Mouse (Mus musculus): ENCODE results near the gene Tuba1c. TPM values are rescaled to one million over a fixed set of nuclear protein-coding genes. Genes with fewer than 3 reads are reported as not detected.
A peak's percentile ranks its signal among the peaks of the same experiment; 100 is the strongest.

Gene Tuba1c
- 135 and 139 TPM in 2 replicates for polyA plus RNA-seq (2016; fragmentation: Nextera tagmentation; extraction: Ambion mirVana)

- Histone ChIP-seq H3K27me3 (replicated peaks) (no peaks in the 10 kb centered on the region), H3K27ac (ENCODE audit: poor library complexity, severe bottlenecking) (peak within 1 kb of the TSS; percentile 94), H3K4me3 (peak within 1 kb of the TSS; percentile 75), H3K9ac (peak within 1 kb of the TSS; percentile 79), H3K4me2 (peak within 1 kb of the TSS; percentile 89), H3K4me1 (replicated peaks) (peaks cover 35% of the 10 kb centered on the region), H3K9me3 (replicated peaks) (no peaks in the 10 kb centered on the region; the same call in 1 of the 2 replicates), H3K36me3 (peaks cover 5% of the 10 kb centered on the region)
- under 1% methylated on average over 51 of the region's 52 CpGs for WGBS
- peak; percentile 94 for ATAC-seq (ENCODE audit: insufficient number of reproducible peaks, low FRiP score)
Observed at GRCm38 (mm10) chr15:99029619-99030584, at the start of gene Tuba1c. Gene Tuba1c (plus strand): TSS chr15:99029891.

GRCm38 (mm10) chr15:98980012-98980614, 49.6 kb upstream of the Tuba1c start:
- H3K9ac ChIP-seq = no peak overlapping the region
- H3K27me3 ChIP-seq (replicated peaks) = no peaks in the 10 kb centered on the region
- H3K36me3 ChIP-seq = no peaks in the 10 kb centered on the region
- 63% methylated on average over 7 of the region's 7 CpGs for WGBS
- no peak overlapping the region for H3K27ac ChIP-seq (ENCODE audit: poor library complexity, severe bottlenecking)
- no peak for ATAC-seq (ENCODE audit: insufficient number of reproducible peaks, low FRiP score)
- peaks cover 39% of the 10 kb centered on the region for H3K4me1 ChIP-seq (replicated peaks)
- H3K9me3 ChIP-seq (replicated peaks) = no peaks in the 10 kb centered on the region
- H3K4me3 ChIP-seq = no peak overlapping the region
- H3K4me2 ChIP-seq = no peak overlapping the region

DNA sequence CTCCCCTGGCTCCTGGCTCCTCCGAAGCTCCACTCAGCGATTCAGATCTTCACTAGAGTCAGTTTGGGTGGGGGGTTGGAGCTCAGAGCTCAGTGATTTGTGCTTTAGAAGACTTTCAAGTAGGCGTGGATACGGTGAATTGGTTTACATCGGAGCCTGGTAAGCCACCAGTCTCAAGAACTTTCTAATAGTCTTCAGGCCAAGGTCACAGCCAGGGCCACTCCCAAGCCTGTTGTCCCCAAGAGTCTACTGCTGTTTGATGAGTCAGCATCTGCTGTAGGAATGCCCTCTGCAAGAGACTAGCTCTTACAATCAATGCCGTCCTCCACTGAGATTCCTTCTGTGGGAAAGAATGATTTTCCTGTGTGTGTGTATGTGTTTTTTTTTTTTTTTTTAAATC, 47.6 kb upstream of the Tuba1c start:
- Histone ChIP-seq H3K36me3 (no peaks in the 10 kb centered on the region), H3K4me2 (no peak overlapping the region), H3K27ac (ENCODE audit: poor library complexity, severe bottlenecking) (no peak overlapping the region), H3K9ac (no peak overlapping the region), H3K4me1 (replicated peaks) (peaks cover 44% of the 10 kb centered on the region), H3K27me3 (replicated peaks) (no peaks in the 10 kb centered on the region), H3K9me3 (replicated peaks) (no peaks in the 10 kb centered on the region), H3K4me3 (no peak overlapping the region)
- WGBS = 73% methylated on average over 6 of the region's 6 CpGs
- ATAC-seq (ENCODE audit: insufficient number of reproducible peaks, low FRiP score) = no peak

DNA sequence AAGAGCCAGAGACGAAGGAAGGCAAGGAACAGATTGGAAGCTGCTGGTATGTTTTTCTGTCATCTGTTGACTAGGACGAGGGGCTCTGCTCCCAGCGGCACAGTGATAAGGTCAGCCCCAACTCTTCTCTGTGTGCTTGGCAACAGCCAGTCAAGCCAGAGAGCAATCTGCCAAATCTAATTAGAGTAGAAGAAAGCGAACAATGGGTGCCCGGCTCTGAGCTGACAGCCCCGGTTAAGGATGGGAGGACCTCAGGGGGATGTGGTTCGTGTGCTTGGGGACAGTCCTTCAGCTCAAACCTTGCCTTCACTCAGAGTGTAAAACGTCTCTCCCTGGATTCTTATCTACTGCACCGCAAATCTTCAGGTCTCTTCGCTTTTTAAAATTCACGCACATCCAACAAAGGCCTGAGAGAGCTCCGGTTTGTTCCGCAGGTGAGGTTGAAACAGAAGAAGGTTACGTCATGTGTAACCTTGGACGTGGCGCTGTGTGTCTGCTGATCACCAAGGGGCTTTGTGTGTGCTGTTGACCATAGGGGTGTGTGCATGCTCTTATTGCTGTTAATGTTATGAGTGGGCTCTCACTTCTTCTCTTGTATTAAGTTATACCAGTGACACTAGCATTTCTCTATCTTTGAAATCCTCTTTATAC, 46.1 kb upstream of the Tuba1c start:
- peak overlapping the region; percentile 44 for H3K4me2 ChIP-seq
- ATAC-seq (ENCODE audit: insufficient number of reproducible peaks, low FRiP score) = no peak
- H3K27ac ChIP-seq (ENCODE audit: poor library complexity, severe bottlenecking) = peak overlapping the region; percentile 55
- H3K9ac ChIP-seq = peak overlapping the region; percentile 21; the same call in 1 of the 2 replicates
- H3K27me3 ChIP-seq (replicated peaks) = no peaks in the 10 kb centered on the region
- no peaks in the 10 kb centered on the region for H3K9me3 ChIP-seq (replicated peaks)
- peaks cover 44% of the 10 kb centered on the region for H3K4me1 ChIP-seq (replicated peaks)
- WGBS = 31% methylated on average over 16 of the region's 16 CpGs
- no peaks in the 10 kb centered on the region for H3K36me3 ChIP-seq
- peak overlapping the region; percentile 9; the same call in 1 of the 2 replicates for H3K4me3 ChIP-seq

GRCm38 (mm10) chr15:98984681-98985080, 45.0 kb upstream of the Tuba1c start:
- no peak overlapping the region for H3K4me3 ChIP-seq
- H3K4me2 ChIP-seq = peak overlapping the region; percentile 78
- peak overlapping the region; percentile 82; the same call in 1 of the 2 replicates for H3K9ac ChIP-seq
- 36% methylated on average over 6 of the region's 6 CpGs for whole genome bisulfite sequencing
- no peaks in the 10 kb centered on the region for H3K36me3 ChIP-seq
- no peaks in the 10 kb centered on the region for H3K27me3 ChIP-seq (replicated peaks)
- peaks cover 51% of the 10 kb centered on the region for H3K4me1 ChIP-seq (replicated peaks)
- no peaks in the 10 kb centered on the region for H3K9me3 ChIP-seq (replicated peaks)
- no peak for ATAC-seq (ENCODE audit: insufficient number of reproducible peaks, low FRiP score)
- peak overlapping the region; percentile 98 for H3K27ac ChIP-seq (ENCODE audit: poor library complexity, severe bottlenecking)

DNA sequence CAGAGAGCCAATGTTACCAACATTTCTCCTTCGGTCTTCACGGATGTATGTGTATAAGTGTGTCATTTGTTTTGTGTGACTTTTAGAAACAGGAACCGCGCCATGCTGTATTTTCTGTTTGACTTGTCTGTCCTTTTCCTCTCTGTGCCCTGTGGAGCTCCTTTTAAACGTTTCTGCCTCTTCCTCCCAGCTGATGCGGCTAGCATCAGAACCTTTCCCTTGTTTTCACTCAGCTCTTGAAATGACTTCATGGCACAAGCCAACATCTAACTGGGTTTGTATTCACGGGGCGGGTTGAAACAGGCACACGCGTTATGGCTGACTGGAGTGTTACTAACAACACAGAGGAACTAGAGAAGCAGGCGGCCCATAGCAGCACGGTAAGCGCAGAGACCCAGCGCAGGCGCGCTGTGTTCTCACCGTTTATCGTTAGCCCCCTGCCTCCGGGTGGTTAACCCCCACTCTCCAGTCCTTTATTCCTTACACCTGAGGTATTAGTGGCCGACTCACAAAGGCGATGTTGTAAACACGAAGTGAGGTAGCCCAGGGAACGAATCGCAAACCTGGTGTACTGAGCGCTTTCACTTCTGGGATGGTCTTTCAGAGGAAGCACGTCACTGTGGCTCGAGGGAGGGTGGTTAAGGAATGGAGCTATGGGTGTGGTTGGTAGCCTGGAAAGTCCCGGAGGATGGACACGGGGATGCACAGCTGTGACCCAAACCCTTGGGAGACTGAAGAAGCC, 44.3 kb upstream of the Tuba1c start:
- ATAC-seq (ENCODE audit: insufficient number of reproducible peaks, low FRiP score) = peak; percentile 79
- WGBS = 3% methylated on average over 29 of the region's 29 CpGs
- H3K9ac ChIP-seq = peak overlapping the region; percentile 82
- H3K4me3 ChIP-seq = peak overlapping the region; percentile 59
- no peaks in the 10 kb centered on the region for H3K9me3 ChIP-seq (replicated peaks)
- no peaks in the 10 kb centered on the region for H3K36me3 ChIP-seq
- H3K4me1 ChIP-seq (replicated peaks) = peaks cover 58% of the 10 kb centered on the region
- H3K27ac ChIP-seq (ENCODE audit: poor library complexity, severe bottlenecking) = peak overlapping the region; percentile 98
- H3K27me3 ChIP-seq (replicated peaks) = no peaks in the 10 kb centered on the region
- peak overlapping the region; percentile 78 for H3K4me2 ChIP-seq

DNA sequence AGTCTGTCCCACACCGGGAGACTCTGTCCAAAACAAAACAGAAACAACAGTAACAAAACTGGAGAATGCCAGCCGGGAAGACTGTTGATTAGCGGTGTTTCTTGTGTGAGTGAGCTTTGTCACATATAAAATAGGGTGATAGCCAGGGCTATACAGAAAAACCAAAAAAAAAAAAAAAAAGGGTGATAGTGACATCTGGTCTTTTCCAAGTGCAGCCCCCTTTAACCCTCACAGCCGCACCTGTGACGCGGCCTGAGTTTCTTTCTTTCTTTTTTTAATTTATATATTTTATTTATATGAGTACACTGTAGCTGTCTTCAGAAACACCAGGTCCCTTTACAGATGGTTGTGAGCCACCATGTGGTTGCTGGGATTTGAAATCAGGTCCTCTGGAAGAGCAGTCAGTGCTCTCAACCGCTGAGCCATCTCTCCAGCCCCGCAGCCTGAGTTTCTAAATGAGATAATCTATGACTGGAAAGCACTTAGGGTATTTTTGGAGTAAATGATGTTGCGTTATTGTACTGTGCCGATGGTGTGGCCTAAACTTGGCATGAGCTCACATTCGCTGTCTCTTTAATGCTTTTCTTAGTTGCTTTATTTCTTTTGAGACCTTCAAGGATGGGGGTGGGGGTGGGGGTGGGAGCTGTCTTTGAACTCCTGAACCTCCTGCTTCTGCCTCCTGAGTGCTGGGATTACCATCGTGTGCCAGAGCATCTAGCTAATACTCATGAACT, 43.5 kb upstream of the Tuba1c start:
- no peaks in the 10 kb centered on the region for H3K9me3 ChIP-seq (replicated peaks)
- no peaks in the 10 kb centered on the region for H3K27me3 ChIP-seq (replicated peaks)
- H3K9ac ChIP-seq = peak overlapping the region; percentile 82
- H3K4me1 ChIP-seq (replicated peaks) = peaks cover 66% of the 10 kb centered on the region
- H3K4me3 ChIP-seq = peak overlapping the region; percentile 59
- H3K36me3 ChIP-seq = no peaks in the 10 kb centered on the region
- no peak for ATAC-seq (ENCODE audit: insufficient number of reproducible peaks, low FRiP score)
- 27% methylated on average over 12 of the region's 12 CpGs for WGBS
- H3K4me2 ChIP-seq = peak overlapping the region; percentile 78
- peak overlapping the region; percentile 98 for H3K27ac ChIP-seq (ENCODE audit: poor library complexity, severe bottlenecking)

DNA sequence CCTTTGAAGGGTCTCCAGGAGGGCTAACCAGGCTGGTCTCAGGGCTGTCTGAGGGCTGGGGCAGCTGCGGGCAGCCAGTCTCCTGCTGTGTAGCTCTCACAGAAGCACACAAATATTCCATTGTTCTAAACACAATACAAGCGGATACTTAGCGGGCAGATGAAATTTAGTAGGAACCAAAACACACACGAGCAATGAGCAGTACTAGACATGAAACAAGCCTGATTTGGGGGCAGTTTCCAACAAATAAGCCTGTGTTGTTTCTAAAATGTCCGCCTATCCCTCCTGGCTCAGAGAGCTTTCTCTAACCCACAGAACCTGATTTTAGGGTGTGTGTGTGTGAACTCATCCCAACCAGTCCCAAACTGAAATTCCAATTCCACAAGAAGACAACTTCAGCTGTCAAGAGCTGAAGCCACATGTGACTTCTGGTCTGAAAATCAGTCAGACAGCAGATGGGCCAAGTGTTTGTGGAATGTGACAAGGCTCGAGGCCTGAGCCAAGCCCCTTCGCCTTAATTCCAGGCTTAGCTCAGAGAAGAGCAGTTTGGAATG, 42.5 kb upstream of the Tuba1c start:
- H3K4me2 ChIP-seq = no peak overlapping the region

GRCm38 (mm10) chr15:98987661-98988181, 42.0 kb upstream of the Tuba1c start:
- Histone ChIP-seq H3K9ac (no peak overlapping the region), H3K9me3 (replicated peaks) (no peaks in the 10 kb centered on the region)

More for the DNA sequence above, 42.5 kb upstream of the Tuba1c start:
- Histone ChIP-seq H3K9me3 (replicated peaks) (no peaks in the 10 kb centered on the region), H3K4me1 (replicated peaks) (peaks cover 71% of the 10 kb centered on the region), H3K27ac (ENCODE audit: poor library complexity, severe bottlenecking) (peak overlapping the region; percentile 84), H3K9ac (peak overlapping the region; percentile 39; the same call in 1 of the 2 replicates), H3K27me3 (replicated peaks) (no peaks in the 10 kb centered on the region), H3K4me3 (no peak overlapping the region), H3K36me3 (no peaks in the 10 kb centered on the region)
- 27% methylated on average over 7 of the region's 7 CpGs for WGBS
- ATAC-seq (ENCODE audit: insufficient number of reproducible peaks, low FRiP score) = no peak

More at GRCm38 (mm10) chr15:98987661-98988181, 42.0 kb upstream of the Tuba1c start:
- 60% methylated on average over 8 of the region's 8 CpGs for WGBS
- H3K4me3 ChIP-seq = no peak overlapping the region
- peak overlapping the region; percentile 84 for H3K27ac ChIP-seq (ENCODE audit: poor library complexity, severe bottlenecking)
- no peak overlapping the region for H3K4me2 ChIP-seq
- no peaks in the 10 kb centered on the region for H3K36me3 ChIP-seq
- H3K4me1 ChIP-seq (replicated peaks) = peaks cover 76% of the 10 kb centered on the region
- ATAC-seq (ENCODE audit: insufficient number of reproducible peaks, low FRiP score) = no peak
- H3K27me3 ChIP-seq (replicated peaks) = no peaks in the 10 kb centered on the region

Measured in heart, embryonic 12.5 days (tissue).